Mouse (Mus musculus) intestine, postnatal 0 days (tissue): ENCODE results near the gene Fam78a. TPM values are rescaled to one million over a fixed set of nuclear protein-coding genes. Genes with fewer than 3 reads are reported as not detected.

ENCODE experiments used
- ATAC-seq: fragments of 200-750 bp; cut with Nextera tagmentation; 2 replicates; pipeline ENCODE4 v1.8.0; 2017; ENCODE audit warnings: mild to moderate bottlenecking, moderate TSS enrichment, moderate library complexity
- H3K27ac ChIP-seq: fragments of 300-500 bp; sonication (generic); 2 replicates; pipeline ENCODE4 v1.5.1; 2014; ENCODE audit warnings: mild to moderate bottlenecking, low read depth, low read length, moderate library complexity
- H3K27me3 ChIP-seq: fragments of 300-500 bp; sonication (generic); replicated peaks from 2 replicates; pipeline ENCODE4 v1.6.1; 2014; ENCODE audit warnings: low read length, mixed read lengths; ENCODE audit not compliant: control insufficient read depth, insufficient read depth
- H3K36me3 ChIP-seq: fragments of 300-500 bp; sonication (generic); 2 replicates; pipeline ENCODE4 v1.6.1; 2014; ENCODE audit warnings: mild to moderate bottlenecking, moderate library complexity; ENCODE audit not compliant: control insufficient read depth, insufficient read depth
- H3K4me1 ChIP-seq: fragments of 300-500 bp; sonication (generic); replicated peaks from 2 replicates; pipeline ENCODE4 v1.6.1; 2014; ENCODE audit warnings: antibody characterized with exemption, low read length, mixed read lengths; ENCODE audit not compliant: control insufficient read depth, insufficient read depth
- H3K4me2 ChIP-seq: fragments of 300-500 bp; sonication (generic); replicated peaks from 2 replicates; pipeline ENCODE4 v1.6.1; 2014; ENCODE audit warnings: low read depth, mild to moderate bottlenecking, moderate library complexity
- H3K4me3 ChIP-seq: fragments of 300-500 bp; sonication (generic); 2 replicates; pipeline ENCODE4 v1.5.1; 2014; ENCODE audit warnings: low read depth, low read length
- H3K9ac ChIP-seq: fragments of 300-500 bp; sonication (generic); 2 replicates; pipeline ENCODE4 v1.6.1; 2014; ENCODE audit warnings: mild to moderate bottlenecking, low read depth, low read length
- H3K9me3 ChIP-seq: fragments of 300-500 bp; sonication (generic); 2 replicates; pipeline ENCODE4 v1.6.1; 2016; ENCODE audit warnings: mixed run types; ENCODE audit not compliant: control insufficient read depth
- CTCF ChIP-seq: sonication (generic); IDR thresholded peaks from 2 replicates; pipeline ENCODE4 v1.5.1; 2016; ENCODE audit warnings: low read depth, mild to moderate bottlenecking, control low read depth, antibody characterized with exemption, moderate library complexity
- WGBS: fragments of 180-500 bp; shearing (Covaris S2); extraction: QIAGEN DNeasy Blood & Tissue Kit; methylation state at CpG from one replicate; pipeline ENCODE4 v1.1.7; 2014; 5-methylcytosine and 5-hydroxymethylcytosine counted together
- polyA plus RNA-seq: library from polyadenylated mRNA; unstranded; fragments of >200 nt; fragmentation: Nextera tagmentation; extraction: Ambion mirVana; gene quantifications from 2 replicates; pipeline ENCODE4 v1.2.1, GENCODE M21; 2015

Gene Fam78a
- polyA plus RNA-seq, 1 experiment from 2014 or later = 6.2 TPM

- no peaks in the 10 kb centered on the region for H3K27me3 ChIP-seq
- no peak overlapping the region for H3K4me3 ChIP-seq
- no peaks in the 10 kb centered on the region for H3K9me3 ChIP-seq
- H3K4me2 ChIP-seq = no peak overlapping the region
- H3K9ac ChIP-seq = no peak overlapping the region
- no peak for TF ChIP-seq CTCF
- no peak for ATAC-seq
- WGBS = 83% methylated on average over 7 of the region's 7 CpGs
- H3K4me1 ChIP-seq = no peaks in the 10 kb centered on the region
- no peak overlapping the region for H3K27ac ChIP-seq
- H3K36me3 ChIP-seq = no peaks in the 10 kb centered on the region; the same call in 1 of the 2 replicates
Measured at GRCm38 (mm10) chr2:32104122-32104521, 19.5 kb upstream of the Fam78a start.

GRCm38 (mm10) chr2:32103557-32103956, 18.9 kb upstream of the Fam78a start:
- no peak for TF ChIP-seq CTCF
- no peaks in the 10 kb centered on the region for H3K9me3 ChIP-seq
- H3K4me1 ChIP-seq = no peaks in the 10 kb centered on the region
- no peaks in the 10 kb centered on the region; the same call in 1 of the 2 replicates for H3K36me3 ChIP-seq
- H3K4me2 ChIP-seq = no peak overlapping the region
- no peak for ATAC-seq
- no peak overlapping the region for H3K27ac ChIP-seq
- H3K9ac ChIP-seq = no peak overlapping the region
- 71% methylated on average over 7 of the region's 7 CpGs for WGBS
- H3K4me3 ChIP-seq = no peak overlapping the region
- no peaks in the 10 kb centered on the region for H3K27me3 ChIP-seq

GRCm38 (mm10) chr2:32102944-32103343, 18.3 kb upstream of the Fam78a start:
- no peak for ATAC-seq
- WGBS = 44% methylated on average over 5 of the region's 5 CpGs
- H3K4me1 ChIP-seq = no peaks in the 10 kb centered on the region
- no peaks in the 10 kb centered on the region; the same call in 1 of the 2 replicates for H3K36me3 ChIP-seq
- TF ChIP-seq CTCF = no peak
- H3K27ac ChIP-seq = no peak overlapping the region
- H3K9me3 ChIP-seq = no peaks in the 10 kb centered on the region
- H3K27me3 ChIP-seq = no peaks in the 10 kb centered on the region
- no peak overlapping the region for H3K4me2 ChIP-seq
- no peak overlapping the region for H3K4me3 ChIP-seq
- no peak overlapping the region for H3K9ac ChIP-seq

- Histone ChIP-seq H3K27me3 (no peaks in the 10 kb centered on the region), H3K27ac (no peak overlapping the region), H3K36me3 (no peaks in the 10 kb centered on the region; the same call in 1 of the 2 replicates), H3K9ac (peak overlapping the region; percentile 17; the same call in 1 of the 2 replicates), H3K4me2 (peak overlapping the region; percentile 62), H3K4me1 (0 out of 2 replicates have a peak, but pooled peaks cover 3% of the 10 kb centered on the region), H3K4me3 (0 out of 2 replicates have a peak overlapping the region, but pooled peaks have one; percentile 29), H3K9me3 (no peaks in the 10 kb centered on the region)
- TF ChIP-seq CTCF = no peak
- WGBS = 77% methylated on average over 10 of the region's 10 CpGs
- no peak for ATAC-seq
Measured at GRCm38 (mm10) chr2:32096122-32096420, 11.4 kb upstream of the Fam78a start.

GRCm38 (mm10) chr2:32095351-32096121, 10.9 kb upstream of the Fam78a start, which contains the start of gene Plpp7:
Gene Plpp7, plus strand, starts transcription at chr2:32095528.
- Histone ChIP-seq H3K27me3 (no peaks in the 10 kb centered on the region), H3K36me3 (no peaks in the 10 kb centered on the region; the same call in 1 of the 2 replicates), H3K4me3 (peak within 1 kb of the TSS; percentile 29), H3K9ac (peak within 1 kb of the TSS; percentile 17), H3K4me1 (0 out of 2 replicates have a peak, but pooled peaks cover 3% of the 10 kb centered on the region), H3K9me3 (no peaks in the 10 kb centered on the region), H3K27ac (no peak within 1 kb of the TSS; the same call in 1 of the 2 replicates), H3K4me2 (peak within 1 kb of the TSS; percentile 62)
- TF ChIP-seq CTCF = no peak
- WGBS = 55% methylated on average over 22 of the region's 22 CpGs
- ATAC-seq = no peak

- Histone ChIP-seq H3K27ac (peak overlapping the region; percentile 60), H3K9ac (no peak overlapping the region), H3K4me3 (no peak overlapping the region), H3K4me2 (no peak overlapping the region), H3K36me3 (no peaks in the 10 kb centered on the region), H3K4me1 (0 out of 2 replicates have a peak, but pooled peaks cover 3% of the 10 kb centered on the region), H3K9me3 (no peaks in the 10 kb centered on the region), H3K27me3 (peaks cover 4% of the 10 kb centered on the region)
- ATAC-seq = peak; percentile 82
- WGBS = 71% methylated on average over 7 of the region's 7 CpGs
- TF ChIP-seq CTCF = no peak
Measured at GRCm38 (mm10) chr2:32094001-32094707, 9.5 kb upstream of the Fam78a start.
